Mouse (Mus musculus) thymus, adult 2 months (tissue): ENCODE measurements around the gene Mrps34.

Source experiments
- CTCF ChIP-seq: fragments of 200-500 bp; IDR thresholded peaks from 2 replicates; pipeline ENCODE4 v1.5.1; 2012; ENCODE audit warnings: mild to moderate bottlenecking, control low read depth, low read length, moderate library complexity, borderline replicate concordance; ENCODE audit not compliant: control insufficient read depth, poor library complexity, insufficient read depth; ENCODE audit errors: extremely low read depth
- POLR2A ChIP-seq: fragments of 200-500 bp; IDR thresholded peaks from 2 replicates; pipeline ENCODE4 v1.6.1; 2012; ENCODE audit warnings: mild to moderate bottlenecking, low read length, control low read depth, moderate library complexity; ENCODE audit not compliant: control insufficient read depth, poor library complexity, insufficient read depth; ENCODE audit errors: extremely low read depth

- no peak for TF ChIP-seq POLR2A
- no peak for TF ChIP-seq CTCF
Observed at GRCm38 (mm10) chr17:24896993-24897269, 2.0 kb downstream of the Mrps34 start.
